Mouse (Mus musculus) left cerebral cortex, postnatal 36 days (tissue): ENCODE data around the gene Krcc1. TPM values are rescaled to one million over a fixed set of nuclear protein-coding genes. Genes with fewer than 3 reads are reported as not detected.
"Not testable (repeated sequence)": the region's sequence is repeated elsewhere in the genome, so short reads cannot be mapped to it uniquely, and the experiment has no call there.

Source experiments
- DNase-seq, 2 experiments: peaks; one replicate each; pipeline ENCODE4 v3.0.0; 2021 to 2022; ENCODE audit warnings: low spot score in 2 of 2, mixed read lengths in 1 of 2
- intact Hi-C: fragments of 180-260 bp; cut with DNase I; formaldehyde crosslinking; loops from one replicate; pipeline ENCODE4 v1.15.1; 2025
- microRNA-seq: library from miRNA; unstranded; fragments of <30 nt; microRNA quantifications from one replicate; pipeline ENCODE4 v1.2.0, GENCODE M21; 2022
- total RNA-seq, 2 experiments: library from RNA; stranded (reverse); gene quantifications; 2 replicates each; pipeline ENCODE4 v1.2.3; 2021

Gene Krcc1
- total RNA-seq, 2 experiments from 2014 or later: 14.1 to 15.2 TPM

DNA sequence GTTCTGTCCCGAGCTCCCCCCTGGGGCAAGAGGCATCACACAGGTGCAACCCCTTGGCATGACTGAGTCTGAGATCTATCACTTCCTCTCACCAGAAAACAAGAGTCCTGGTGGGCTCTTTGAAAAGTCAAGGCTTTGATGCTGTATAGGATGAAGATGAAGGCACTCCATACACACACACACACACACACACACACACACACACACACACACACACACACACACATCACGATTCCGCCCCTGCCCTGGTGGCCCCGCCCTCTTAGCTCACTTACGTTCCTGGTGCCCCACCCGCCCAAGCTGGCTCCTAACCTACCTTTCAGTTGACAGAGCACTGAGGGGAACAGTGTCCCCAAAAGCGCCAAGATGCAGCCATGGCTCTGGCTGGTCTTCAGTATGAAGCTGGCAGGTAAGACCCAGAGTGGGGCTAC, 51.0 kb downstream of the Krcc1 start, which contains the start of gene Cd8b1:
Gene Cd8b1 (plus strand): TSS at position 298 of the 431 bp plus-strand sequence.
- DNase-seq: no peak
- intact Hi-C loops: no loop called here

DNA sequence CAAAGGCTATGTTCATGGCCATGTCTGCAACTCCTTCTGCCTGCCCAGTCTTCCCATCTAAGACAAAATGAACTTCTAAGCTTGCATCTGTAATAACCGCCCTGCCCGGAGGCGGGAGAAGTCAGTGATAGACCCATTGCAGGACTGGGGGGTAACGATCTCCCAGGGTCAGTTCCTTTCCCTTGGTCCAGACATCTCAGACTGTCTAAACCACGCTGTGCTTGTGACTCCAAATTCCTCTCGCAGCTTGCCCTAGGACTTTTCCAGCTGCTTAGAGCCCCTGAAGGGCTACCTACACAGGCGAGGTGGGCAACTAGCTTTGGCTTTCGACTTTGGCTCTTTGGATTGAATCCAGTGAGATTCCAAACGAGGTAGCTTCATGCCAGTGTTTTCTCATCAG, 53.3 kb downstream of the Krcc1 start:
- no peak for DNase-seq
- intact Hi-C loops: no loop called here

DNA sequence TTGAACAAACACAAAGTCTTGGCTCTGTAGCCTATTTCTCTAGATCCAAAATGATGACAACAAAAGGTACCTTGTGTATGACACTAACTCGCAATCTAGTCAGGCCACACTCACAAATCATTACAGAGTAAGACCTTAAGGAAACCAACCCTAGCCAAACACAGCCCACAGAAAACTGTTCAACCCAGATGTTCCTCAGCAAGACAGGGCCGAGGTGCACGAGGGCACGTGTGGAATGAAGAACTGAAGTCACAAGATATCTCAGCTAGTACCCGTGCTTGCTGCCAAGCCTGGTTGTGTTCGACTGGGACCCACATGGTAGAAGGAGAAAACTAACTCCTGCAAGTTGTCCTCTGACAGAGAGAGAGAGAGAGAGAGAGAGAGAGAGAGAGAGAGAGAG, 58.4 kb downstream of the Krcc1 start:
- intact Hi-C loops: no loop called here
- DNase-seq: no peak

DNA sequence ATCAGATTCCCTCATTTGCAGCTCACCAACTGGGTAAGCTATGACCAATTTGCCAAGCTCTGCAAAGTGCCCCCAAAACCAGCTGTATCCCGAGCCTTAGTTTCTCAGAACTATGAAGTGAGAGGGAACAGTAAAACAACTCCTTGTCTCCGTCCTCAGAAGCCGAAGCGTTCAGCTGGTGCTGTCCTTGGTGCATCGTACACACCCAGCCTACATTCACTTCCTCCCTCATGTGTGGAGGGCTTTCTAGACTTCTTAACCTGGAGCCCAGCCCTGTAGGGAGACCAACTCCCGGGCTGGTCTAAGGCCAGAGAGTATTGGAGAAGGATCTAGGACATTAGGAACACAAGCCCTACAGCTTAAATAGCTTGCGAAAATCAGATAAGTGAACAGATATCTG, 59.0 kb downstream of the Krcc1 start:
- DNase-seq: no peak
- intact Hi-C loops: no loop called here

DNA sequence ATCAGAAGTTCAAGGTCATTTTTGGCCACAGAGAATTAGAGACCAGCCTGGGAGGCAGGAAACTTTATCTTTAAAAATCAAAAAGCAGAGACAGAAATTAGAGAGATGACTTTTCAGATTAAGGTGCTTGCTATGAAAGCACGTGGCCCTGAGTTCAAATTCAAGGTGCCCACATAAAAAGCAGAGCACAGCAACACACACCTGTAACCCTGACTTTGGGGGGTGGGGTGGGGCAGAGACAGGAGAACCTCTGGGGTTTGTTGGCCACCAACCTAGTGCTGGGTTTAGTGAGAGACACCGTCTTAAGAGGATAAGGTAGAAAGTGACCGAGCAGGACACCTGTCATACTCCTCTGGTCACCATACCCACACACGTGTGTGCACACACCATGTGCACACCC, 60.0 kb downstream of the Krcc1 start:
- DNase-seq, intact Hi-C loops: not testable (repeated sequence)

DNA sequence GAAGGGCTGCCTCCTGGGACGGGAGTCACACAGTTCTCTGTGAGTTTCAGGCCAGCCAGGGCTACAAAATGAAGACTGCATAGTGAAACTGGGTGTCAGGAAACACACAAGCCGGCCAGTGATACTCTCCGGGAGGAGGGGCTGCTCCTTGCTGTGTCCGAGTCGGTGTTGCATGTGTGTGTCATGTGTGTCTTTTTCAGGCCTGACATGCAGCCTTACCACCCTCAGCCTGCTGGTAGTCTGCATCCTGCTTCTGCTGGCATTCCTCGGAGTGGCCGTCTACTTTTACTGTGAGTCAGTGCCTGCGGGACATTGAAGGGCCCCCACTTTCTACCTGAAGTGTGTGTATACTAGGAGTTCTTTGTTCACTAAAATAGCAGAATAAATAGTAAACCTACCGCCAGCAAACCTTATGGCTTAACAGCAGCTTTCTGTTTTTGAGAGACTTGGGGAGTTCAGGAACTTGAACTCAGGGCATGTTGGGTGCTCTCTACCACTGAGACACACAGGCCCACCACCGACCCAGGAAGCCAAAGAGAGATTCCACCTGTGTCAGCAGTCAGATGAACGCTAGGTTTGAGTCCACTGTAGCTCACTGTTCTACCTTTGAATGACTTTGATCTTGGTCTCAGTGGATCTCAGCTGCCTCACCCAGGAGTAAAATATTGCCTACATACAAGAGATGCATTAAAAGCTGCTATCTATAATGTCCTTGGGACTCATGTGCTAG, 60.9 kb downstream of the Krcc1 start:
- DNase-seq: no peak
- intact Hi-C loops: no loop called here

DNA sequence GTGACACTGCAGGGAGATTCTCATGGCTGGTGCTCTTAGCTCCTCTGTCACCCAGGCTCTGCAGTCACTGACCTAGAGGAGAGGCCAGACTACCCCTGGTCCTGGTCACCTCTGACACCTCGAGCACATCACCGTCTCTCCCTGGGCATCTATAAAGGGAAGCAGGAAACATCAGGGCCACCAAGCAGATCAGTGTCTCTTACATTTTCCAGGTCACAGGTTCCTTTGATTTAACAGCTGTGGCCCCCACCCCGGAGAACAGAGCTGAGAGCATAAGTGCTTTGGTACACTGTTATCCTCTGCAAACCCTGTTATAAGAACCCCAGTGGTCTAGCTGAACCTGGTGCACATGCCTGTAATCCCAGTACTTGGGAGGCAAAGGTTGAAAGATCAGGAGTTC, 61.6 kb downstream of the Krcc1 start:
- intact Hi-C loops: no loop called here
- no peak for DNase-seq

DNA sequence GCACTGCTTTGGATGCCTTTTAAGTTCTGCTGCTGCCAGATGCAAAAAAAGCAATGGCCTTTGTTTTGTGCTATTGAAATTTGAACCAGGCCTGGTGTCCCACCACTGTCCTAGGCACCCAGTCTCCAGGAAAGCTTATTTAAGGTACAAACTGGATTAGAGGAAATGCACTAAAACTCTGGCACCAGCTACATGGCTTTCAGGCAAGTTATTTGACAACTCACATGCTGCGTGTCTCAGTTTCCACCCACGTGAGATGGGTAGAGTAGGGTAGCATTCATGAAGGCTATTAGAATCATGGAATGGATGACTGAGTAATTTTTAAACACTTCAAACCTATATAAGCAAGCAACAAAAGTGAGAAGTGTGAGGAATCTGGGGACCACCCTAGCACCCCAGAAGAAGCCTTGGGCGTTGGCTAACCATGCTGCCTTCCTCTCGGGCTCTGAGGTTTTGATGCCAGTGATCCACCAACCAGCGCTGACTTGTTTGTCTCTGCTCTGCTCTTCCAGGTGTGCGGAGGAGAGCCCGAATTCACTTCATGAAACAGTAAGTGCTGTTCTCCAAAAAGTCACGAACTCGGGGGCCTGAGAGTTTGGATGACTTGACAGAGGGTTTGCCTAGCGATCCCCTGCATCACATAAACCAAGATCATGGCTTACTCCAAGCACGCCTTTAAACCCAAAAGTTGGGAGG, 62.2 kb downstream of the Krcc1 start:
- no peak for DNase-seq
- intact Hi-C loops: no loop called here

Small RNA genes within 50 kb of the gene (microRNA-seq; reads per million reads assigned to microRNA genes)
- gene Mir8112: 52.5 reads per million, percentile 50 among the genes with 10 or more reads in this experiment

Other genes starting within 250 kb of the Krcc1 start
- gene Thnsl2, start 127.2 kb upstream of the Krcc1 start, total RNA-seq: 1 to 10 TPM; 4.1 to 4.3 TPM
- not detected for gene Fabp1, start 71.8 kb upstream of the Krcc1 start, total RNA-seq
- 1 to 10 TPM; 1.3 to 1.4 TPM for gene Smyd1, start 50.6 kb downstream of the Krcc1 start, total RNA-seq
- not detected for gene Cd8b1, start 51.1 kb downstream of the Krcc1 start, total RNA-seq
- not detected for gene Cd8a, start 101.8 kb downstream of the Krcc1 start, total RNA-seq
- 10 to 100 TPM; 91.4 to 98.7 TPM for gene Rmnd5a, start 169.0 kb downstream of the Krcc1 start, total RNA-seq
- 10 to 100 TPM; 51.0 to 51.4 TPM for gene Rnf103, start 222.2 kb downstream of the Krcc1 start, total RNA-seq